Mouse (Mus musculus) heart, embryonic 15.5 days (tissue): Measurements from ENCODE around the gene 4931414P19Rik. TPM values are rescaled to one million over a fixed set of nuclear protein-coding genes. Genes with fewer than 3 reads are reported as not detected.

Experiments used
- microRNA counts: library from miRNA; unstranded; fragments of <30 nt; microRNA quantifications from one replicate; lab custom pipeline; 2016
- microRNA-seq: library from miRNA; unstranded; fragments of <30 nt; microRNA quantifications from one replicate; pipeline ENCODE4, GENCODE M21; 2016
- polyA plus RNA-seq: library from polyadenylated mRNA; unstranded; fragments of >200 nt; fragmentation: Nextera tagmentation; extraction: Ambion mirVana; gene quantifications from 2 replicates; pipeline ENCODE4 v1.2.1, GENCODE M21; 2015

Gene 4931414P19Rik
- polyA plus RNA-seq, 1 experiment from 2014 or later, result 5.0 TPM

MicroRNAs encoded within 50 kb of the gene (microRNA counts, 519-probe panel; counts per million panel counts)
- not detected for microRNA mmu-miR-686 (lab: Ali Mortazavi, UCI)

Small RNAs within 50 kb of the gene (microRNA-seq; reads per million reads assigned to microRNA genes)
- not detected for gene Mir686
- not detected for gene Mir6948

Other genes with a start within 250 kb of the 4931414P19Rik start
- 53.2 and 54.4 TPM in 2 replicates for gene Oxa1l, start 245.2 kb downstream of the 4931414P19Rik start, polyA plus RNA-seq
- gene Slc7a7, start 188.2 kb downstream of the 4931414P19Rik start, polyA plus RNA-seq, result 7.7 and 11.0 TPM in 2 replicates
- 196 and 285 TPM in 2 replicates for gene Mrpl52, start 179.1 kb downstream of the 4931414P19Rik start, polyA plus RNA-seq
- 91.2 and 125 TPM in 2 replicates for gene Mmp14, start 174.4 kb downstream of the 4931414P19Rik start, polyA plus RNA-seq
- gene Lrp10, start 141.9 kb downstream of the 4931414P19Rik start, polyA plus RNA-seq, result 41.9 and 51.6 TPM in 2 replicates
- 1.1 and 1.9 TPM in 2 replicates for gene Rem2, start 129.9 kb downstream of the 4931414P19Rik start, polyA plus RNA-seq
- 47.4 and 57.4 TPM in 2 replicates for gene Prmt5, start 88.5 kb downstream of the 4931414P19Rik start, polyA plus RNA-seq
- 34.0 and 39.8 TPM in 2 replicates for gene Haus4, start 51.4 kb downstream of the 4931414P19Rik start, polyA plus RNA-seq
- 23.1 and 35.5 TPM in 2 replicates for gene Ajuba, start 28.4 kb downstream of the 4931414P19Rik start, polyA plus RNA-seq
- gene Psmb5, start 12.0 kb upstream of the 4931414P19Rik start, polyA plus RNA-seq, result 294 and 335 TPM in 2 replicates
- gene Psmb11, start 15.4 kb upstream of the 4931414P19Rik start, polyA plus RNA-seq, result 1.7 and 17.6 TPM in 2 replicates
- gene Gm17606, start 35.0 kb upstream of the 4931414P19Rik start, polyA plus RNA-seq, result not detected in 2 replicates
- gene Cdh24, start 35.4 kb upstream of the 4931414P19Rik start, polyA plus RNA-seq, result 1.6 and 2.1 TPM in 2 replicates
- gene 1700123O20Rik, start 80.2 kb upstream of the 4931414P19Rik start, polyA plus RNA-seq, result 40.7 and 42.3 TPM in 2 replicates
- 75.5 and 80.1 TPM in 2 replicates for gene Acin1, start 80.9 kb upstream of the 4931414P19Rik start, polyA plus RNA-seq
- 0.15 and 0.16 TPM in 2 replicates for gene Gm29776, start 92.8 kb upstream of the 4931414P19Rik start, polyA plus RNA-seq
- 0.10 and 0.11 TPM in 2 replicates for gene Cebpe, start 106.2 kb upstream of the 4931414P19Rik start, polyA plus RNA-seq
- gene Slc7a8, start 176.0 kb upstream of the 4931414P19Rik start, polyA plus RNA-seq, result 2.8 and 4.4 TPM in 2 replicates
- gene Rnf212b, start 208.1 kb upstream of the 4931414P19Rik start, polyA plus RNA-seq, result not detected in 2 replicates